Mouse (Mus musculus) CH12.LX (cell line): Measurements from ENCODE around the gene Ppil1. TPM values are rescaled to one million over a fixed set of nuclear protein-coding genes. Genes with fewer than 3 reads are reported as not detected.

Source experiments
- DNase-seq: peaks from one replicate; pipeline ENCODE4 v3.0.0-alpha.2; 2013; ENCODE audit errors: extremely low read depth
- H3K27ac ChIP-seq: 2 replicates; pipeline ENCODE4 v1.5.1; 2012; ENCODE audit warnings: low read depth, mild to moderate bottlenecking, control low read depth, moderate library complexity; ENCODE audit not compliant: insufficient read depth
- H3K27me3 ChIP-seq: replicated peaks from 2 replicates; pipeline ENCODE3; 2012; ENCODE audit warnings: inconsistent platforms
- H3K36me3 ChIP-seq, 2 experiments: replicated peaks in 1 of 2; 2 replicates each; pipeline versions ENCODE3 to v1.6.1; 2012; ENCODE audit warnings: inconsistent platforms in 1 of 2, low read length in 1 of 2, mild to moderate bottlenecking in 1 of 2, mixed read lengths in 1 of 2, moderate library complexity in 1 of 2; ENCODE audit not compliant: control insufficient read depth in 1 of 2, insufficient read depth in 1 of 2
- H3K4me1 ChIP-seq, 2 experiments: 2 replicates each; pipeline ENCODE4 v1.6.1; 2012; ENCODE audit warnings: inconsistent platforms in 1 of 2, moderate library complexity in 1 of 2; ENCODE audit not compliant: insufficient read depth in 2 of 2, control insufficient read depth in 1 of 2
- H3K4me2 ChIP-seq: 2 replicates; pipeline ENCODE4 v1.6.1; 2012; ENCODE audit warnings: low read depth, mild to moderate bottlenecking, control low read depth; ENCODE audit not compliant: poor library complexity, insufficient read depth, severe bottlenecking
- H3K4me3 ChIP-seq, 3 experiments: fragments of 150-350 bp in 1 of 3; sonication (generic) in 1 of 3; replicated peaks in 1 of 3; 2 replicates each; pipeline versions ENCODE3 to v1.5.1; 2011 to 2012; ENCODE audit warnings: low read depth in 2 of 3, low read length in 2 of 3, mild to moderate bottlenecking in 2 of 3, moderate library complexity in 2 of 3, control low read depth in 1 of 3, improper control_type of control experiment in 1 of 3, inconsistent platforms in 1 of 3, mixed read lengths in 1 of 3; ENCODE audit not compliant: poor library complexity in 1 of 3
- H3K79me2 ChIP-seq: replicated peaks from 2 replicates; pipeline ENCODE4 v1.6.1; 2012; ENCODE audit warnings: mild to moderate bottlenecking, moderate library complexity; ENCODE audit not compliant: control insufficient read depth, poor library complexity, insufficient read depth, severe bottlenecking; ENCODE audit errors: extremely low read depth
- H3K9ac ChIP-seq: 2 replicates; pipeline ENCODE4 v1.6.1; 2012; ENCODE audit warnings: low read depth, mild to moderate bottlenecking, control low read depth, moderate library complexity; ENCODE audit not compliant: insufficient read depth
- H3K9me3 ChIP-seq: replicated peaks from 2 replicates; pipeline ENCODE3; 2012; ENCODE audit warnings: low read length, inconsistent platforms, mixed read lengths
- BHLHE40 ChIP-seq: IDR thresholded peaks from 2 replicates; pipeline ENCODE4 v1.6.1; 2011; ENCODE audit warnings: mild to moderate bottlenecking, low read depth, low read length, improper control_type of control experiment
- CTCF ChIP-seq, 2 experiments: IDR thresholded peaks in 1 of 2; conservative IDR thresholded peaks in 1 of 2; 2 replicates each; pipeline ENCODE4 v1.5.1; 2011 to 2012; ENCODE audit warnings: low read depth in 2 of 2, low read length in 2 of 2, improper control_type of control experiment in 1 of 2, inconsistent platforms in 1 of 2, mild to moderate bottlenecking in 1 of 2, moderate library complexity in 1 of 2
- ELF1 ChIP-seq: IDR thresholded peaks from 2 replicates; pipeline ENCODE4 v1.6.1; 2014; ENCODE audit warnings: low read depth, mild to moderate bottlenecking, inconsistent platforms, low read length, improper control_type of control experiment
- GABPA ChIP-seq: IDR thresholded peaks from 2 replicates; pipeline ENCODE4 v1.6.1; 2012; ENCODE audit warnings: low read depth, low read length, improper control_type of control experiment, inconsistent platforms; ENCODE audit not compliant: insufficient replicate concordance
- IRF4 ChIP-seq: IDR thresholded peaks from 2 replicates; pipeline ENCODE4 v1.6.1; 2014; ENCODE audit warnings: low read depth, mild to moderate bottlenecking, inconsistent platforms, low read length, improper control_type of control experiment
- JUND ChIP-seq: conservative IDR thresholded peaks from 2 replicates; pipeline ENCODE4 v1.6.1; 2011; ENCODE audit warnings: low read depth, low read length, improper control_type of control experiment
- MAFK ChIP-seq: IDR thresholded peaks from 2 replicates; pipeline ENCODE4 v1.6.1; 2011; ENCODE audit warnings: low read length, improper control_type of control experiment; ENCODE audit not compliant: insufficient replicate concordance
- MAZ ChIP-seq: IDR thresholded peaks from 2 replicates; pipeline ENCODE4 v1.6.1; 2012; ENCODE audit warnings: low read depth, mild to moderate bottlenecking, inconsistent platforms, low read length, improper control_type of control experiment, moderate library complexity
- MEF2A ChIP-seq: IDR thresholded peaks from 2 replicates; pipeline ENCODE4 v1.6.1; 2014; ENCODE audit warnings: low read depth, mild to moderate bottlenecking, inconsistent platforms, low read length, improper control_type of control experiment, borderline replicate concordance
- MXI1 ChIP-seq: IDR thresholded peaks from 2 replicates; pipeline ENCODE4 v1.6.1; 2011; ENCODE audit warnings: mild to moderate bottlenecking, low read depth, low read length, improper control_type of control experiment
- NRF1 ChIP-seq: IDR thresholded peaks from 2 replicates; pipeline ENCODE4 v1.6.1; 2014; ENCODE audit warnings: low read depth, mild to moderate bottlenecking, inconsistent platforms, low read length, improper control_type of control experiment, moderate library complexity
- PAX5 ChIP-seq: IDR thresholded peaks from 2 replicates; pipeline ENCODE4 v1.6.1; 2012; ENCODE audit warnings: low read length, inconsistent platforms, mixed read lengths
- POLR2AphosphoS2 ChIP-seq: IDR thresholded peaks from 2 replicates; pipeline ENCODE4 v1.6.1; 2011; ENCODE audit warnings: low read depth, low read length, improper control_type of control experiment
- RCOR1 ChIP-seq: conservative IDR thresholded peaks from 2 replicates; pipeline ENCODE4 v1.6.1; 2012; ENCODE audit warnings: low read depth, mild to moderate bottlenecking, inconsistent platforms, low read length, improper control_type of control experiment
- SIN3A ChIP-seq: IDR thresholded peaks from 2 replicates; pipeline ENCODE4 v1.6.1; 2012; ENCODE audit warnings: low read length, improper control_type of control experiment, inconsistent platforms
- USF2 ChIP-seq: conservative IDR thresholded peaks from 2 replicates; pipeline ENCODE4 v1.6.1; 2011; ENCODE audit warnings: low read depth, low read length, improper control_type of control experiment
- ZC3H11A ChIP-seq: IDR thresholded peaks from 2 replicates; pipeline ENCODE4 v1.6.1; 2012; ENCODE audit warnings: low read depth, mild to moderate bottlenecking, inconsistent platforms, low read length, improper control_type of control experiment
- ZKSCAN1 ChIP-seq: IDR thresholded peaks from 2 replicates; pipeline ENCODE4 v1.6.1; 2012; ENCODE audit warnings: low read depth, inconsistent platforms, low read length, improper control_type of control experiment, borderline replicate concordance
- ZNF384 ChIP-seq: IDR thresholded peaks from 2 replicates; pipeline ENCODE4 v1.6.1; 2012; ENCODE audit warnings: low read depth, low read length, improper control_type of control experiment, inconsistent platforms
- dilution Hi-C: fragments of 300-500 bp; cut with MboI; formaldehyde crosslinking; loops from 2 replicates; pipeline ENCODE4 v1.14.3; 2020; ENCODE audit warnings: low sequenced_read_pairs; ENCODE audit not compliant: extremely low pct_unique_long_range_greater_than_20kb, extremely low pct_ligation_motif_present
- in situ Hi-C: fragments of 300-500 bp; cut with MboI; formaldehyde crosslinking; loops from 3 replicates; pipeline ENCODE4 v1.14.3; 2019; ENCODE audit warnings: low sequenced_read_pairs, low pct_ligation_motif_present, low pct_unique_long_range_greater_than_20kb, mixed read lengths
- polyA plus RNA-seq: library from polyadenylated mRNA; unstranded; fragments of >175 nt; gene quantifications from 2 replicates; pipeline ENCODE4 v1.2.1, GENCODE M21; 2012; ENCODE audit warnings: low read depth; ENCODE audit not compliant: insufficient read length
- total RNA-seq, 2 experiments: library from RNA; depleted of rRNA; stranded (reverse); fragments of 300-350 nt in 1 of 2; fragments of >200 nt in 1 of 2; gene quantifications; 2 replicates each; pipeline ENCODE4 v1.2.3; 2012 to 2014

Ppil1 gene
- total and polyA plus RNA-seq, 3 experiments: 97.2 to 143 (median 107) TPM

DNA sequence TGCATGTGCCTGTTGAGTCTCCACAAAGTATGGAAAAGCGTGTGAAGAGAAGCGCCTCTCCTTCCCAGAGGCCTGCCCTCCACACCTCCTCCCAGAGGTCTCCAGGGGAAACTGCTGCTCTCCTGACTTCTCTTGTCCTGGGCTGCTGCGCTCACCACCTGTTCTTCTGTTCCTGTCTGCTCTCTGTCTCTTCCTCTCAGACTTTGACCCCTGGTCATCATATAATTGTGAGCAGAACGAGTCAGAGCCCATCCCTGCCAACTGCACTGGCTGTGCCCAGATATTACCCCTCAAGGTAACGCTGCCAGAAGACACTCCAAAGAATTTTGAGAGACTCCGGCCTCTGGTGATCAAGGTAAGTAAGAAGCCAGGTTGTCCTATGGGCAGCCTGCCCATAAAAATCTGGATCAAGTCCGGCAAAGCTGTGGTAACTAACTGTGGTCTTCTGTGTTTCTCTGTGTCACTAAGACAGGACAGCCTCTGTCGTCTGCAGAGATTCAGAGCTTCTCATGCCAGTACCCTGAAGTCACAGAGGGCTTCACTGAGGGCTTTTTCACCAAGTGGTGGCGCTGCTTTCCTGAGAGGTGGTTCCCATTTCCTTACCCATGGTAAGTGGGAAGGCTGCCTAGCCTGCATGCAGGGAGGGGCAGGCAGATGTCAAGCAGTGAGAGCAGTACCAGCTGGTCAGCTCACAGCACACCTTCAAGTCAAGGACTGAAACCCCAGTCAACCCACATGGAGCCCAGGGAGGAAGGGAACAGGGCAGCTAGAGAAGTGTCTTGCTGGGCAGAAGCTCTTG is 30.0 kb upstream of the Ppil1 start:
- Histone ChIP-seq H3K9me3 (no peaks in the 10 kb centered on the region), H3K79me2 (no peaks in the 10 kb centered on the region), H3K27me3 (no peaks in the 10 kb centered on the region)
- TF ChIP-seq BHLHE40: no peak
- TF ChIP-seq ZKSCAN1: no peak
- TF ChIP-seq SIN3A: no peak
- TF ChIP-seq MAZ: no peak
- TF ChIP-seq JUND: no peak
- TF ChIP-seq USF2: no peak
- TF ChIP-seq CTCF (conservative IDR thresholded peaks at IDR 0.05 in 1 of 2, IDR thresholded peaks at IDR 0.05 in 1 of 2; ENCODE audit: low read depth in 2 of 2, low read length in 2 of 2): no peak
- TF ChIP-seq RCOR1: no peak
- TF ChIP-seq GABPA: no peak
- no peak for TF ChIP-seq IRF4
- TF ChIP-seq NRF1: no peak
- TF ChIP-seq, all 38 proteins: peak for 0
- Histone ChIP-seq H3K4me1 (peaks cover 8 to 41% of the 10 kb centered on the region in 2 experiments; a peak in 3 of 4 replicates), H3K4me3 (no peak overlapping the region), H3K27ac (no peak overlapping the region), H3K4me2 (no peak overlapping the region), H3K36me3 (peaks cover 43 to 78% of the 10 kb centered on the region in 2 experiments), H3K9ac (no peak overlapping the region)
- no peak for DNase-seq
- dilution Hi-C loops (no loop called here), in situ Hi-C loops (no loop called here)

DNA sequence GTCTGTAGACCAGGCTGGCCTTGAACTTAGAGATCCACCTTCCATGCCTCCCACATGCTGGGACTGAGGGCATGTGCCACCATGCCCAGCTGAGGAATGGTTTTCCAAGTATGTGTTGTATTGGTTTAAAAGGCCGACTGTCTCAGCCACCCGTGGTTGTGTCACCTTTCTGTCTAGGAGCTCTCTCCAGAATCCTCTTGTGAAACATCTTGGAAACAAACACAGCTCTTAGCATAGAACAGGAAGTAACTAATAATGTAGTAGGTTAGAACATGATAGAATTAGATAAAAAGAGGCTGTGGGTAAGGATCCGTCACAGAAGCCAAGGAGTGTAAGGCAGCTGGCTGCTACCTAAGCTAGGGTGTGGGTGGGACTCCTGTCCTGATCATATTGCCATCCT is 29.0 kb upstream of the Ppil1 start:
- Histone ChIP-seq H3K9ac (no peak overlapping the region), H3K27ac (no peak overlapping the region), H3K79me2 (no peaks in the 10 kb centered on the region), H3K9me3 (no peaks in the 10 kb centered on the region), H3K4me1 (peaks cover 8 to 41% of the 10 kb centered on the region in 2 experiments; a peak in 3 of 4 replicates), H3K4me2 (no peak overlapping the region), H3K4me3 (no peak overlapping the region), H3K36me3 (peaks cover 43 to 77% of the 10 kb centered on the region in 2 experiments), H3K27me3 (no peaks in the 10 kb centered on the region)
- in situ Hi-C loops: no loop called here
- dilution Hi-C loops: no loop called here
- no peak for TF ChIP-seq GABPA
- TF ChIP-seq ELF1: no peak
- TF ChIP-seq MAFK: no peak
- TF ChIP-seq ZNF384: no peak
- TF ChIP-seq ZKSCAN1: no peak
- TF ChIP-seq POLR2AphosphoS2: no peak
- TF ChIP-seq PAX5: no peak
- no peak for TF ChIP-seq MEF2A
- no peak for TF ChIP-seq ZC3H11A
- TF ChIP-seq MXI1: no peak
- TF ChIP-seq USF2: no peak
- no peak for DNase-seq
